9 mouse cellular contexts compared by ENCODE assay signal in the genomic region with DNA sequence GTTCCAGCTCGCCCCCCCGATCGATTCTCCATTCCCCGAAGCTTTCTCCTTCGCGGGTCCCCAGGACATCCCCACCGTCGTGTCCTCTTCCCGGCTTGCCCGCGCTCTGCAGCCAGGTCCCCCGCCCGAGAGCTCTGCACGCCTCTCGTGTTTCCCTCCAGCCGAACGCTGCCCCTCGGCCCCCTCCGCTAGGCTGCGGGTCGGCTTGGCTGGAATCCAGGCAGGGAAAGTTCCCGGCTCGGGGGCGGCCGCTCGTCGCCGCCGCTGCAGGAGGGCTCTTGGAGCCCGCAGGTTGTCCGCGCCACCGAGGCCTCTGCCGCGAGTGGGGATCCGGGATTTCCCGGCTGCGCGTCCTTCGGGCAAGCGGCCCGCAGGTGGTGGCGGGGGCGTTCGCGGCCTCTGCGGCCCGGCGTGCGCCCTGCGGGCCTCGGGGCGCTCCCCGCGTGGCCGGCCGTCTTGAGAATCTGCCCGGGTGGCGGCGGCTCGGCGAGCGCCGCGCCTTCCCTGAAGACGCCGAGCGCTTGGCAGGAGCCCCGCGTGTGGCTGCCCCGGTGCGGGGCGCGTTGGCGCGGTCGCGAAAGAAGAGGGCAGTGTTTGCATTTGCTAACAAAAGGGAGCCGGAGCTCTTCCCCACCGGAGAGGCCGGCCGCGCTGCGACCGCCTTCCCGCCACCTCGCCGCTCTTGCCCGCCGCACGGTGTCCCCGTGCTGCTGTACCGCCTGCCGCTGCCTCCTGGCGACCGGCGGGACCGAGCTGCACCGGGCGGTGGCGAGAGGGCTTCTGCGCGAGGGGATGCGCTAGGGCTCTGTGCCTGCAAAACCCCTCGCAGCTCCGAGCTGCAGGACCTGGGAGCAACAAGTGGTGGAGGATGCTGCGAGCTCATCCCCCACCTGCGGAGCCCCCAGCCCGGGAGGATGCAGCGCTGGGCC. TPM values are rescaled to one million over a fixed set of nuclear protein-coding genes. Genes with fewer than 3 reads are reported as not detected.
DNase-seq lines count a peak whose midpoint lies in the region; ATAC-seq and TF ChIP-seq lines count a peak whose summit lies in the region.
"Had no signal": no experiment of that assay in that cellular context is flagged by ENCODE, and none has a peak within 500 bp of the region (broad histone marks: within the 10 kb centered on the region; RNA-seq: fewer than 3 reads in every experiment).

No protein-coding gene starts in this region.

- no peaks in the 10 kb centered on the region for H3K9me3 ChIP-seq in heart, embryonic 12.5 days (replicated peaks)
- H3K9me3 ChIP-seq in kidney, embryonic 16.5 days (ENCODE audit: low read length), result no peaks in the 10 kb centered on the region
- H3K9me3 ChIP-seq in liver, embryonic 12.5 days (replicated peaks), result no peaks in the 10 kb centered on the region
- no peaks in the 10 kb centered on the region for H3K9me3 ChIP-seq in neural tube, embryonic 11.5 days (ENCODE audit: control insufficient read depth, low read length)

- 1% methylated on average over 95 of the region's 110 CpGs for WGBS in spleen, adult 2 months
- WGBS in heart, embryonic 12.5 days, result under 1% methylated on average over 106 of the region's 110 CpGs
- WGBS in kidney, embryonic 16.5 days, result under 1% methylated on average over 109 of the region's 110 CpGs
- WGBS in liver, embryonic 12.5 days (ENCODE audit: insufficient replicate concordance), result under 1% methylated on average over 108 of the region's 110 CpGs
- under 1% methylated on average over 96 of the region's 110 CpGs for WGBS in neural tube, embryonic 11.5 days

- peak overlapping the region; percentile 98 for H3K4me2 ChIP-seq in heart, embryonic 12.5 days
- peak overlapping the region; percentile 94 for H3K4me2 ChIP-seq in kidney, embryonic 16.5 days (replicated peaks; ENCODE audit: low read depth, low read length)
- peak overlapping the region; percentile 75 for H3K4me2 ChIP-seq in liver, embryonic 12.5 days
- H3K4me2 ChIP-seq in neural tube, embryonic 11.5 days (ENCODE audit: low read depth), result peak overlapping the region; percentile 83

- no peak overlapping the region for H3K27ac ChIP-seq in spleen, adult 2 months (ENCODE audit: insufficient read depth, low read length)
- no peak overlapping the region for H3K27ac ChIP-seq in embryonic fibroblast, embryonic 13.5 days (ENCODE audit: insufficient read depth, low read length)
- H3K27ac ChIP-seq in heart, embryonic 12.5 days (ENCODE audit: poor library complexity, severe bottlenecking), result no peak overlapping the region
- peak overlapping the region; percentile 82; the same call in 1 of the 2 replicates for H3K27ac ChIP-seq in kidney, embryonic 16.5 days (ENCODE audit: low read length)
- H3K27ac ChIP-seq in liver, embryonic 12.5 days, result no peak overlapping the region
- peak overlapping the region; percentile 86 for H3K27ac ChIP-seq in neural tube, embryonic 11.5 days (ENCODE audit: low read depth, low read length)

- H3K36me3 ChIP-seq in spleen, adult 2 months (ENCODE audit: control insufficient read depth, insufficient read depth, low read length), result no peaks in the 10 kb centered on the region
- H3K36me3 ChIP-seq in heart, embryonic 12.5 days, result no peaks in the 10 kb centered on the region
- no peaks in the 10 kb centered on the region for H3K36me3 ChIP-seq in kidney, embryonic 16.5 days (ENCODE audit: insufficient read depth, low read length)
- no peaks in the 10 kb centered on the region for H3K36me3 ChIP-seq in liver, embryonic 12.5 days
- no peaks in the 10 kb centered on the region for H3K36me3 ChIP-seq in neural tube, embryonic 11.5 days (ENCODE audit: control insufficient read depth, insufficient read depth, low read length)

- peak overlapping the region; percentile 77 for H3K9ac ChIP-seq in heart, embryonic 12.5 days
- peak overlapping the region; percentile 80 for H3K9ac ChIP-seq in kidney, embryonic 16.5 days (replicated peaks; ENCODE audit: low read length)
- H3K9ac ChIP-seq in liver, embryonic 12.5 days, result peak overlapping the region; percentile 55
- H3K9ac ChIP-seq in neural tube, embryonic 11.5 days (ENCODE audit: low read length), result peak overlapping the region; percentile 89

- TF ChIP-seq CTCF in spleen, adult 2 months (IDR thresholded peaks at IDR 0.05; ENCODE audit: extremely low read depth, insufficient read depth, insufficient read length, insufficient replicate concordance), result no peak
- TF ChIP-seq CTCF in embryonic fibroblast, embryonic 13.5 days (IDR thresholded peaks at IDR 0.05; ENCODE audit: borderline replicate concordance, insufficient read depth, low read length), result no peak

- H3K4me1 ChIP-seq in spleen, adult 2 months (ENCODE audit: control insufficient read depth, insufficient read depth, insufficient read length), result peaks cover 4% of the 10 kb centered on the region; the same call in 1 of the 2 replicates
- no peaks in the 10 kb centered on the region for H3K4me1 ChIP-seq in embryonic fibroblast, embryonic 13.5 days (ENCODE audit: control insufficient read depth, insufficient read depth, low read length)
- H3K4me1 ChIP-seq in heart, embryonic 12.5 days (replicated peaks), result peaks cover 20% of the 10 kb centered on the region
- peaks cover 19% of the 10 kb centered on the region for H3K4me1 ChIP-seq in kidney, embryonic 16.5 days (ENCODE audit: insufficient read depth, low read length)
- H3K4me1 ChIP-seq in liver, embryonic 12.5 days, result peaks cover 21% of the 10 kb centered on the region
- H3K4me1 ChIP-seq in neural tube, embryonic 11.5 days (ENCODE audit: control insufficient read depth, insufficient read depth, low read length), result peaks cover 11% of the 10 kb centered on the region

- no peak for TF ChIP-seq POLR2A in spleen, adult 2 months (IDR thresholded peaks at IDR 0.05; ENCODE audit: low read depth, low read length)
- no peak for TF ChIP-seq POLR2A in embryonic fibroblast, embryonic 13.5 days (IDR thresholded peaks at IDR 0.05; ENCODE audit: low read depth, low read length)

- peak overlapping the region; percentile 45 for H3K4me3 ChIP-seq in spleen, adult 2 months (ENCODE audit: extremely low read depth, insufficient read depth, insufficient read length)
- peak overlapping the region; percentile 33 for H3K4me3 ChIP-seq in embryonic fibroblast, embryonic 13.5 days (ENCODE audit: insufficient read depth, low read length)
- H3K4me3 ChIP-seq in heart, embryonic 12.5 days, result peak overlapping the region; percentile 75
- H3K4me3 ChIP-seq in kidney, embryonic 16.5 days (ENCODE audit: low read length), result peak overlapping the region; percentile 66
- H3K4me3 ChIP-seq in liver, embryonic 12.5 days, result peak overlapping the region; percentile 58
- peak overlapping the region; percentile 90 for H3K4me3 ChIP-seq in neural tube, embryonic 11.5 days (ENCODE audit: low read depth, low read length)

- peak; percentile 28 for ATAC-seq in heart, embryonic 12.5 days (ENCODE audit: insufficient number of reproducible peaks, low FRiP score)
- peak; percentile 11; the same call in 1 of the 2 replicates for ATAC-seq in kidney, embryonic 16.5 days (ENCODE audit: low FRiP score, low TSS enrichment)
- ATAC-seq in liver, embryonic 12.5 days, result no peak
- ATAC-seq in neural tube, embryonic 11.5 days (ENCODE audit: insufficient read depth, low FRiP score, low TSS enrichment), result no peak

- H3K27me3 ChIP-seq in spleen, adult 2 months (ENCODE audit: control insufficient read depth, insufficient read depth, low read length), result peaks cover 29% of the 10 kb centered on the region
- peaks cover 37% of the 10 kb centered on the region for H3K27me3 ChIP-seq in heart, embryonic 12.5 days (replicated peaks)
- peaks cover 15% of the 10 kb centered on the region for H3K27me3 ChIP-seq in kidney, embryonic 16.5 days (ENCODE audit: insufficient read depth, low read length)
- peaks cover 87% of the 10 kb centered on the region for H3K27me3 ChIP-seq in liver, embryonic 12.5 days (replicated peaks)
- no peaks in the 10 kb centered on the region for H3K27me3 ChIP-seq in neural tube, embryonic 11.5 days (ENCODE audit: control insufficient read depth, insufficient read depth, low read length)
- H3K27me3 ChIP-seq: CH12.LX had no signal

- DNase-seq in spleen, adult 2 months (ENCODE audit: low read depth in 1 of 2, low spot score in 2 of 2), result no peak
- no peak for DNase-seq in spleen, adult 12 weeks (ENCODE audit: low spot score)
- DNase-seq in neural tube, embryonic 11.5 days (ENCODE audit: low spot score), result peak; percentile 75
- peak; percentile 11 for DNase-seq in thymus, postnatal 0 days (ENCODE audit: low spot score)

RNA-seq across cellular contexts. Expression of gene Cadm1, which starts 1.2 kb away (rescaled TPM):
- 11.3 and 13.0 TPM in 2 replicates for polyA plus RNA-seq in spleen, adult 2 months (2012; rRNA removed)
- 1.6 and 5.6 TPM in 2 replicates for polyA plus RNA-seq in embryonic fibroblast, embryonic 13.5 days (2011; ENCODE audit: insufficient read length, low read depth, missing spikeins)
- 18.7 and 19.9 TPM in 2 replicates for polyA plus RNA-seq in heart, embryonic 12.5 days (2016; fragmentation: Nextera tagmentation; extraction: Ambion mirVana)
- polyA plus RNA-seq in kidney, embryonic 16.5 days (2015; fragmentation: Nextera tagmentation; extraction: Ambion mirVana), result 64.7 and 73.2 TPM in 2 replicates
- 10.1 and 10.4 TPM in 2 replicates for polyA plus RNA-seq in liver, embryonic 12.5 days (2016; fragmentation: Nextera tagmentation; extraction: Ambion mirVana)
- polyA plus RNA-seq in neural tube, embryonic 11.5 days (2014; fragmentation: Nextera tagmentation; extraction: Ambion mirVana), result 174 and 190 TPM in 2 replicates
- polyA plus RNA-seq in thymus, postnatal 0 days (2015; fragmentation: Nextera tagmentation; extraction: Ambion mirVana), result 7.8 and 9.0 TPM in 2 replicates

Comparison
In these comparisons a context has a peak if more than half of its experiments do, and no peak if none do; other contexts are left out.
1. DNase-seq: peak in neural tube, embryonic 11.5 days (single experiment) and thymus, postnatal 0 days (single experiment); none in spleen, adult 2 months (0 of 2) and spleen, adult 12 weeks (single experiment).
2. H3K27ac ChIP-seq: peak in kidney, embryonic 16.5 days (single experiment) and neural tube, embryonic 11.5 days (single experiment); none in spleen, adult 2 months (single experiment), embryonic fibroblast, embryonic 13.5 days (single experiment), heart, embryonic 12.5 days (single experiment) and liver, embryonic 12.5 days (single experiment).
3. H3K4me3 ChIP-seq: peak in every context shown above with its lines; median percentile 90 in neural tube, embryonic 11.5 days; 75 in heart, embryonic 12.5 days; 66 in kidney, embryonic 16.5 days; 58 in liver, embryonic 12.5 days; 45 in spleen, adult 2 months; 33 in embryonic fibroblast, embryonic 13.5 days.
4. ATAC-seq: peak in heart, embryonic 12.5 days (single experiment) and kidney, embryonic 16.5 days (single experiment); none in liver, embryonic 12.5 days (single experiment) and neural tube, embryonic 11.5 days (single experiment).
5. Peak in every context shown above with its lines, with median percentiles within 50 percentile points of each other: H3K4me2 ChIP-seq and H3K9ac ChIP-seq.